Mouse (Mus musculus): Measurements from ENCODE around the gene Igf2bp3. TPM values are rescaled to one million over a fixed set of nuclear protein-coding genes. Genes with fewer than 3 reads are reported as not detected.

The Igf2bp3 gene
- polyA plus RNA-seq, 1 experiment, result 0.06 TPM

GRCm38 (mm10) chr6:49174616-49175015 is 40.1 kb downstream of the Igf2bp3 start:
- H3K4me1 ChIP-seq (ENCODE audit: control insufficient read depth, insufficient read depth, insufficient read length, low read length), result no peaks in the 10 kb centered on the region; the same call in 1 of the 2 replicates
- no peak overlapping the region for H3K27ac ChIP-seq (ENCODE audit: insufficient read depth, low read depth, low read length)
- no peaks in the 10 kb centered on the region for H3K36me3 ChIP-seq (ENCODE audit: control insufficient read depth, insufficient read depth, low read length)
- H3K27me3 ChIP-seq (ENCODE audit: control insufficient read depth, insufficient read depth, low read length), result no peaks in the 10 kb centered on the region
- TF ChIP-seq POLR2A (IDR thresholded peaks at IDR 0.05; ENCODE audit: low read depth, low read length) (no peak), CTCF (IDR thresholded peaks at IDR 0.05; ENCODE audit: extremely low read depth, insufficient read length, insufficient replicate concordance, low read depth, low read length) (no peak)
- H3K4me3 ChIP-seq (ENCODE audit: low read depth, low read length), result no peak overlapping the region

DNA sequence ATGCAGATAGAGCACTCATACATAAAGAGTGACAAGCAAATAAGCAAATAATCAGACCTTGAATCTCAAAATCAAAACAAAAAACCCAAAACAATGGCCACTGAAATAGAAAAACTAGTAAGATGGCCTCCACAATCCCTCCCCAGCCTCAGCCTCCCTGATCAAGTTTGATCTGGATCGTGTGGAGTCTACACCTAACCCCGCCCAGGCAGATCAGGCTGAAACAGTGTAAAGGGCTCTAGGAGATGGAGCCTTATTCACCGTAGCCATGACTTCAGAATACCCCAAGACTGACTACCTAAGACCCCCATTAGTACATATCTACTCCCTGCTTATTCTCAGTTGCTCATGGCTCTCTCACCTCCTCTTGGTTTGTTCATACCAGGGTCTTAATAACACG is 41.1 kb downstream of the Igf2bp3 start:
- Histone ChIP-seq H3K27ac (ENCODE audit: insufficient read depth, low read depth, low read length) (no peak overlapping the region), H3K27me3 (ENCODE audit: control insufficient read depth, insufficient read depth, low read length) (no peaks in the 10 kb centered on the region), H3K4me3 (ENCODE audit: low read depth, low read length) (no peak overlapping the region), H3K36me3 (ENCODE audit: control insufficient read depth, insufficient read depth, low read length) (no peaks in the 10 kb centered on the region), H3K4me1 (ENCODE audit: control insufficient read depth, insufficient read depth, insufficient read length, low read length) (no peaks in the 10 kb centered on the region; the same call in 1 of the 2 replicates)
- 42% methylated on average over 4 of the region's 4 CpGs for WGBS
- TF ChIP-seq CTCF (IDR thresholded peaks at IDR 0.05; ENCODE audit: extremely low read depth, insufficient read length, insufficient replicate concordance, low read depth, low read length), result no peak
- no peak for TF ChIP-seq POLR2A (IDR thresholded peaks at IDR 0.05; ENCODE audit: low read depth, low read length)

DNA sequence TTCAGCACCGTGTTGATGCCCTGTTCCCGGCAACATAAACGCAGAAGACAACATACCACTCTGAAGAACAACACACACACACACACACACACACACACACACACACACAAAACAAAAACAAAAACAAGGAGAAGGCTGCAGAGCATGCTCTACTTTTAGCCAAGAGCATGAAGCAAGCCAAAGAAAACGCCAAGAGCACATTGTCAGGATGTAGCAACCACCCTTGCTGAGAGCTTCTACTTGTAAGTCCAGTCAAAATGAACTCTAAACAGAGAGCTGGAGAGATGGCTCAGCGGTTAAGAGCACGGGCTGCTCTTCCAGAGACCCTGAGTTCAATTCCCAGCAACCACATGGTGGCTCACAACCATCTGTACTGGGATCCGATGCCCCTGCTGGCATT is 41.5 kb downstream of the Igf2bp3 start:
- no peak for TF ChIP-seq CTCF (IDR thresholded peaks at IDR 0.05; ENCODE audit: extremely low read depth, insufficient read length, insufficient replicate concordance, low read depth, low read length)
- H3K27me3 ChIP-seq (ENCODE audit: control insufficient read depth, insufficient read depth, low read length), result no peaks in the 10 kb centered on the region
- whole genome bisulfite sequencing, result 90% methylated on average over 7 of the region's 7 CpGs
- H3K4me3 ChIP-seq (ENCODE audit: low read depth, low read length), result no peak overlapping the region
- H3K27ac ChIP-seq (ENCODE audit: insufficient read depth, low read depth, low read length), result no peak overlapping the region
- no peaks in the 10 kb centered on the region for H3K36me3 ChIP-seq (ENCODE audit: control insufficient read depth, insufficient read depth, low read length)
- H3K4me1 ChIP-seq (ENCODE audit: control insufficient read depth, insufficient read depth, insufficient read length, low read length), result no peaks in the 10 kb centered on the region; the same call in 1 of the 2 replicates

DNA sequence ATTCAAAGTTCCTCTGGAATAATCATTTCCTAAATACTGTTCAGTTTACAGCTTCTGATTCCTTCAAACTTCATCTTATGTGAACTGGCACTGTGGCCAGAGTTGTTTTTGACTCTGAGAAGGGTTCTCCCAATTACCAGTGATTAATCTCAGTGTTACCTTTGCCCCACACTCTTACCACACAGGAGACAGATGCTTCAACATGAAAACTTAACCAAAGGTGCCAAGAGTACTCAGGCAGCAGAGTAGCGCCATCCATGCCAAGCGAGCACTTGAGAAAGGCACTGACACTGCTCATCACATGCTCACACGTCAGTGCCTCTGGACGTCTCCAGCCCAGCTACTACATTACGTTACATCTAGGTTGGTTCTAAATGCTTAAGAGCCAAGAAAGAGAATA is 43.5 kb downstream of the Igf2bp3 start:
- TF ChIP-seq CTCF (IDR thresholded peaks at IDR 0.05; ENCODE audit: extremely low read depth, insufficient read length, insufficient replicate concordance, low read depth, low read length) (no peak), POLR2A (IDR thresholded peaks at IDR 0.05; ENCODE audit: low read depth, low read length) (no peak)
- WGBS, result 90% methylated on average over 5 of the region's 5 CpGs
- no peak overlapping the region for H3K4me3 ChIP-seq (ENCODE audit: low read depth, low read length)

DNA sequence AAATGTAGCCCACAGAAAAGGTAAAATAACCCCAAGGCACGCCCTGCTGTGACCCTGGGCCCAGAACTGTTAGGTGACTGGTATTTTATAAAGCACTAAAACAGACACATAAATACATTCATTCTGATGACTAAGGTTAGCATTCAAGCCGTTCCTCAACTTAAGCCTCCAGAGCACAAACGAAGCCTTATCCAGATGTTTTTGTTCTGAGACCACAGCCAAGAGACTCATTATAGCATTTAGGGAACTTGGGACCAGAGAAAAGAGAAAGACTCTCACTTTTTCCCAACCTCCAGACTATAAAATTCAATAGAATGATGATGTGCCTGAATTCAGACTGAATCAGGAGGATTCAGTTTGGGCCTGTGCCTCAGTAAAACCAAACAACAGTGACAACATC is 46.1 kb downstream of the Igf2bp3 start:
- WGBS, result 74% methylated on average over 3 of the region's 3 CpGs

More for the DNA sequence above, 43.5 kb downstream of the Igf2bp3 start:
- H3K27ac ChIP-seq (ENCODE audit: insufficient read depth, low read depth, low read length), result no peak overlapping the region
- no peaks in the 10 kb centered on the region for H3K36me3 ChIP-seq (ENCODE audit: control insufficient read depth, insufficient read depth, low read length)
- H3K27me3 ChIP-seq (ENCODE audit: control insufficient read depth, insufficient read depth, low read length), result no peaks in the 10 kb centered on the region
- H3K4me1 ChIP-seq (ENCODE audit: control insufficient read depth, insufficient read depth, insufficient read length, low read length), result no peaks in the 10 kb centered on the region; the same call in 1 of the 2 replicates

GRCm38 (mm10) chr6:49167406-49167805 is 47.4 kb downstream of the Igf2bp3 start:
- no peak overlapping the region for H3K27ac ChIP-seq (ENCODE audit: insufficient read depth, low read depth, low read length)
- no peak overlapping the region for H3K4me3 ChIP-seq (ENCODE audit: low read depth, low read length)
- no peaks in the 10 kb centered on the region for H3K36me3 ChIP-seq (ENCODE audit: control insufficient read depth, insufficient read depth, low read length)
- 78% methylated on average over 4 of the region's 4 CpGs for WGBS
- H3K4me1 ChIP-seq (ENCODE audit: control insufficient read depth, insufficient read depth, insufficient read length, low read length), result no peaks in the 10 kb centered on the region
- no peak for TF ChIP-seq CTCF (IDR thresholded peaks at IDR 0.05; ENCODE audit: extremely low read depth, insufficient read length, insufficient replicate concordance, low read depth, low read length)
- no peaks in the 10 kb centered on the region for H3K27me3 ChIP-seq (ENCODE audit: control insufficient read depth, insufficient read depth, low read length)

More for the DNA sequence above, 46.1 kb downstream of the Igf2bp3 start:
- no peak for TF ChIP-seq CTCF (IDR thresholded peaks at IDR 0.05; ENCODE audit: extremely low read depth, insufficient read length, insufficient replicate concordance, low read depth, low read length)
- no peak for TF ChIP-seq POLR2A (IDR thresholded peaks at IDR 0.05; ENCODE audit: low read depth, low read length)
- no peaks in the 10 kb centered on the region for H3K4me1 ChIP-seq (ENCODE audit: control insufficient read depth, insufficient read depth, insufficient read length, low read length)
- H3K4me3 ChIP-seq (ENCODE audit: low read depth, low read length), result no peak overlapping the region
- H3K36me3 ChIP-seq (ENCODE audit: control insufficient read depth, insufficient read depth, low read length), result no peaks in the 10 kb centered on the region
- no peak overlapping the region for H3K27ac ChIP-seq (ENCODE audit: insufficient read depth, low read depth, low read length)
- no peaks in the 10 kb centered on the region for H3K27me3 ChIP-seq (ENCODE audit: control insufficient read depth, insufficient read depth, low read length)

DNA sequence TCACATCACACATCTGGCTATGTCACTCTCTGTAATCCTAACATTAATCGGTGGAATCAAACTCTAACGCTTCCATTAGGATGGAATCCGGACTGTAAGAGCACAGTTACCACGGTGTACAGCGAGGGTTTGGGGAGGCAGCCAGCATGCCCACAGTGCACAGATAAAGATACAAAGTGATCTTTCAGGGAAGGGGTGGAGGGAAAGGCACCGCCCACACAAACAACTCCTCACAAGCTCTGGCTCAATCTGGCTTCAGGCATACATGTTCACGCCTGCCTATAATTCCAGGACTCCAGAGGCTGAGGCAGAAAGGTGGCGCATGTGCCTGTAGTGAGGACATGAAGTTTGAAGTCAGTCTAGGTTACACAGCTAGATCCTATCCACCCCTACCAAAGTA is 48.4 kb downstream of the Igf2bp3 start:
- Histone ChIP-seq H3K4me1 (ENCODE audit: control insufficient read depth, insufficient read depth, insufficient read length, low read length) (no peaks in the 10 kb centered on the region), H3K27me3 (ENCODE audit: control insufficient read depth, insufficient read depth, low read length) (no peaks in the 10 kb centered on the region), H3K36me3 (ENCODE audit: control insufficient read depth, insufficient read depth, low read length) (no peaks in the 10 kb centered on the region), H3K4me3 (ENCODE audit: low read depth, low read length) (no peak overlapping the region), H3K27ac (ENCODE audit: insufficient read depth, low read depth, low read length) (no peak overlapping the region)
- WGBS, result 74% methylated on average over 8 of the region's 8 CpGs
- TF ChIP-seq CTCF (IDR thresholded peaks at IDR 0.05; ENCODE audit: extremely low read depth, insufficient read length, insufficient replicate concordance, low read depth, low read length) (no peak), POLR2A (IDR thresholded peaks at IDR 0.05; ENCODE audit: low read depth, low read length) (no peak)

DNA sequence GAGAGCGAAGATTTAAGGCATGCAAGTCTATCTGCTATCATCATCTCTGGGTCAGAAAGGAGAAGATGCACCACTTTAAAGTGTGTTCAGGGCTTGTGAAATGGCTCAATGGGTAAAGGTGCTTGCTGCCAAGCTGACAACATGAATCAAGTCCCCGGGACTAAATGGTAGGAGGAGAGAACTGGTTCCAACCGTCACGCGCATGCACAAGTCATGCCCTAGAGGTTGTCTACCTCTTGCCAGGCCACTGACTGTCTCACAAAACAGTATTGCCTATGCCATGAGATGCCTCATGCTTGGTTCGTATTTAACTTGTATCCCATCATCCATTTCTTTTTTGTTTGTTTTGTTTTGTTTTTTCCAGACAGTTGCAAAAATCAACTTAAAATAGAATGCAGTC is 48.9 kb downstream of the Igf2bp3 start:
- TF ChIP-seq CTCF (IDR thresholded peaks at IDR 0.05; ENCODE audit: extremely low read depth, insufficient read length, insufficient replicate concordance, low read depth, low read length), result no peak
- no peak for TF ChIP-seq POLR2A (IDR thresholded peaks at IDR 0.05; ENCODE audit: low read depth, low read length)
- Histone ChIP-seq H3K27me3 (ENCODE audit: control insufficient read depth, insufficient read depth, low read length) (no peaks in the 10 kb centered on the region), H3K36me3 (ENCODE audit: control insufficient read depth, insufficient read depth, low read length) (no peaks in the 10 kb centered on the region), H3K4me1 (ENCODE audit: control insufficient read depth, insufficient read depth, insufficient read length, low read length) (no peaks in the 10 kb centered on the region), H3K27ac (ENCODE audit: insufficient read depth, low read depth, low read length) (no peak overlapping the region), H3K4me3 (ENCODE audit: low read depth, low read length) (no peak overlapping the region)
- whole genome bisulfite sequencing, result 93% methylated on average over 6 of the region's 6 CpGs
